17 mouse cellular contexts compared by ENCODE assay signal in the genomic region with DNA sequence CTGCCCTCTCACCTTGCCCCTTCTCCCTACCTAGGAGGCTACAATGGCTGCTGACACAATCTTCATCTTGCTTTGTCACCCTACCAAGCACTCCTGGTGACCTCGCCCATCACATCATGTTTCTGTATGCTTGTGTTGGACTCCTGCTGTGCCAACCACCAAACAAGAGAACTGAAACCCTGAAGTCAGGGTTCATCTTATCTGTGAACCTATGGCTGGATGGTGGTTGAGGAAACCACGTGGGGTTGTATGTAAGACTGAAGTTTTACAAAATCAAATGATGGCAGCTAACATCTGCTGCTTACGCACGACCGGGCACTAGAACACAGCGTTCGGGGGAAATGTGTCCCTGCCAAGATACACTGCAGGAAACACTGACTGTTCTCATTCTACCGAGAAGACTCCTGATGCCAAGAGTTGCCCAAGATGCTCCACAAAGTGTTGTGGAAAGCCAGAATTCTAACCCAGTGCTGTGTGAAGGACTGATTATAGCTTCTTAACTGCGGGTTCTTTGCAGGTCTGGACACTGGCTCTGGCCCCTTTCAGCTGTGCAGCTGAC.
DNase-seq lines count a peak whose midpoint lies in the region; ATAC-seq and TF ChIP-seq lines count a peak whose summit lies in the region.
"Had no signal": no experiment of that assay in that cellular context is flagged by ENCODE, and none has a peak within 500 bp of the region (broad histone marks: within the 10 kb centered on the region; RNA-seq: fewer than 3 reads in every experiment).

No protein-coding gene starts in this region.

- H3K4me2 ChIP-seq in heart, embryonic 16.5 days (ENCODE audit: low read depth, low read length), result no peak overlapping the region
- no peak overlapping the region for H3K4me2 ChIP-seq in intestine, embryonic 16.5 days (ENCODE audit: low read depth, low read length)

- 86% methylated on average over 9 of the region's 9 CpGs for WGBS in heart, embryonic 16.5 days
- 38% methylated on average over 9 of the region's 9 CpGs for WGBS in bone marrow, adult 2 months
- 93% methylated on average over 9 of the region's 9 CpGs for WGBS in intestine, embryonic 16.5 days

- no peak overlapping the region for H3K4me3 ChIP-seq in heart, embryonic 16.5 days (ENCODE audit: low read length)
- H3K4me3 ChIP-seq in bone marrow, adult 2 months (replicated peaks; ENCODE audit: control insufficient read depth, low read depth, low read length), result no peak overlapping the region
- H3K4me3 ChIP-seq in intestine, embryonic 16.5 days (ENCODE audit: low read length), result no peak overlapping the region
- H3K4me3 ChIP-seq: hindbrain, embryonic 10.5 days had no signal

- H3K36me3 ChIP-seq in heart, embryonic 16.5 days (ENCODE audit: control insufficient read depth, insufficient read depth), result peaks cover 6% of the 10 kb centered on the region; the same call in 1 of the 2 replicates
- no peaks in the 10 kb centered on the region for H3K36me3 ChIP-seq in intestine, embryonic 16.5 days (ENCODE audit: control insufficient read depth, insufficient read depth, low read length)
- H3K36me3 ChIP-seq: hindbrain, embryonic 10.5 days had no signal

- no peak overlapping the region for H3K9ac ChIP-seq in heart, embryonic 16.5 days (ENCODE audit: low read length)
- H3K9ac ChIP-seq in intestine, embryonic 16.5 days (ENCODE audit: low read depth, low read length), result no peak overlapping the region
- H3K9ac ChIP-seq: forebrain, postnatal 0 days had no signal

- peak overlapping the region; percentile 57 for H3K27ac ChIP-seq in heart, embryonic 16.5 days (ENCODE audit: low read length)
- peak overlapping the region; percentile 13; the same call in 1 of the 2 replicates for H3K27ac ChIP-seq in bone marrow, adult 2 months (ENCODE audit: control insufficient read depth, insufficient read depth, low read depth, low read length, poor library complexity)
- no peak overlapping the region for H3K27ac ChIP-seq in intestine, embryonic 16.5 days (ENCODE audit: low read length)
- H3K27ac ChIP-seq: hindbrain, embryonic 10.5 days; macrophage had no signal

- TF ChIP-seq POLR2A in bone marrow, adult 2 months (IDR thresholded peaks at IDR 0.05; ENCODE audit: borderline replicate concordance, control insufficient read depth, low read depth, low read length), result no peak

- TF ChIP-seq CTCF in bone marrow, adult 2 months (IDR thresholded peaks at IDR 0.05; ENCODE audit: control insufficient read depth, insufficient read depth, low read length), result no peak

- no peak for DNase-seq in heart, postnatal 25 days (ENCODE audit: low spot score)
- peak; percentile 39 to 45 for DNase-seq in B cell, adult 2 months
- no peak for DNase-seq in cerebellum, adult 11-12 months
- DNase-seq: adrenal gland, postnatal 14 days; cerebellum, adult 9-11 months; forebrain, postnatal 0 days; gastrocnemius, postnatal 10 days; kidney, adult 2 months; kidney, postnatal 36 days; layer of hippocampus, adult 9-11 months; thymus, postnatal 25 days had no signal

- H3K27me3 ChIP-seq in heart, embryonic 16.5 days (ENCODE audit: control insufficient read depth, insufficient read depth, low read length), result no peaks in the 10 kb centered on the region
- H3K27me3 ChIP-seq in intestine, embryonic 16.5 days (replicated peaks; ENCODE audit: control insufficient read depth, insufficient read depth, low read length), result no peaks in the 10 kb centered on the region

- peaks cover 5% of the 10 kb centered on the region for H3K9me3 ChIP-seq in heart, embryonic 16.5 days (replicated peaks; ENCODE audit: control insufficient read depth, low read length)
- H3K9me3 ChIP-seq in intestine, embryonic 16.5 days (ENCODE audit: control insufficient read depth, low read length), result no peaks in the 10 kb centered on the region; the same call in 1 of the 2 replicates

- peaks cover 19% of the 10 kb centered on the region for H3K4me1 ChIP-seq in heart, embryonic 16.5 days (ENCODE audit: control insufficient read depth, insufficient read depth, low read length)
- H3K4me1 ChIP-seq in bone marrow, adult 2 months (ENCODE audit: control insufficient read depth, insufficient read depth, low read length), result peaks cover 8% of the 10 kb centered on the region
- no peaks in the 10 kb centered on the region for H3K4me1 ChIP-seq in intestine, embryonic 16.5 days (ENCODE audit: control insufficient read depth, insufficient read depth, low read length)

- intact Hi-C loops in heart, postnatal 25 days (cut with DNase I), result no loop called here

- ATAC-seq in heart, embryonic 16.5 days (replicated peaks; ENCODE audit: extremely low read depth, insufficient read depth, low FRiP score), result no peak
- ATAC-seq in megakaryocyte-erythroid progenitor cell, adult 5-6 weeks (replicated peaks; ENCODE audit: low FRiP score, low TSS enrichment, poor library complexity, severe bottlenecking), result peak; percentile 44
- ATAC-seq in intestine, embryonic 16.5 days, result no peak
- ATAC-seq: forebrain, postnatal 0 days had no signal

Comparison
In these comparisons a context has a peak if more than half of its experiments do, and no peak if none do; other contexts are left out.
1. DNase-seq: peak in B cell, adult 2 months (2 of 2); none in heart, postnatal 25 days (single experiment) and cerebellum, adult 11-12 months (single experiment).